Mouse (Mus musculus) liver, adult 2 months (tissue): Measurements from ENCODE around the gene Pou1f1. TPM values are rescaled to one million over a fixed set of nuclear protein-coding genes. Genes with fewer than 3 reads are reported as not detected.
A peak's percentile ranks its signal among the peaks of the same experiment; 100 is the strongest.

ENCODE experiments used
- DNase-seq: peaks from one replicate; pipeline ENCODE4 v3.0.0-alpha.2; 2011; ENCODE audit warnings: low read depth, low spot score; ENCODE audit errors: extremely low read depth
- H3K27ac ChIP-seq: fragments of 200-500 bp; replicated peaks from 2 replicates; pipeline ENCODE4 v1.5.1; 2012; ENCODE audit warnings: low read depth, mild to moderate bottlenecking, control low read depth, inconsistent platforms, low read length; ENCODE audit not compliant: insufficient read depth
- H3K27me3 ChIP-seq: fragments of 200-500 bp; 2 replicates; pipeline ENCODE4 v1.6.1; 2012; ENCODE audit warnings: mild to moderate bottlenecking, moderate library complexity, low read length, inconsistent platforms; ENCODE audit not compliant: control insufficient read depth, insufficient read depth
- H3K36me3 ChIP-seq: fragments of 200-500 bp; 2 replicates; pipeline ENCODE4 v1.6.1; 2012; ENCODE audit warnings: low read length, inconsistent platforms; ENCODE audit not compliant: control insufficient read depth, insufficient read depth
- H3K4me1 ChIP-seq: fragments of 200-500 bp; 2 replicates; pipeline ENCODE4 v1.6.1; 2011; ENCODE audit warnings: low read length; ENCODE audit not compliant: control insufficient read depth, insufficient read depth
- H3K4me3 ChIP-seq: fragments of 200-500 bp; 2 replicates; pipeline ENCODE4 v1.5.1; 2011; ENCODE audit warnings: low read depth, mild to moderate bottlenecking, control low read depth, low read length, moderate library complexity; ENCODE audit not compliant: insufficient read depth
- H3K79me2 ChIP-seq: fragments of 200-500 bp; 2 replicates; pipeline ENCODE4 v1.6.1; 2012; ENCODE audit warnings: inconsistent platforms, mild to moderate bottlenecking, low read length, moderate library complexity; ENCODE audit not compliant: control insufficient read depth, insufficient read depth
- H3K9ac ChIP-seq: fragments of 200-500 bp; 2 replicates; pipeline ENCODE4 v1.6.1; 2012; ENCODE audit warnings: low read depth, mild to moderate bottlenecking, control low read depth, inconsistent platforms, low read length
- CTCF ChIP-seq: fragments of 200-500 bp; IDR thresholded peaks from 2 replicates; pipeline ENCODE4 v1.5.1; 2011; ENCODE audit warnings: low read depth, low read length, control low read depth
- POLR2A ChIP-seq: fragments of 200-500 bp; IDR thresholded peaks from 2 replicates; pipeline ENCODE4 v1.6.1; 2011; ENCODE audit warnings: low read length, control low read depth; ENCODE audit not compliant: insufficient read depth; ENCODE audit errors: extremely low read depth
- WGBS: fragments of 180-500 bp; shearing (Covaris S2); methylation state at CpG from one replicate; pipeline ENCODE4 v1.1.7; 2018; 5-methylcytosine and 5-hydroxymethylcytosine counted together
- polyA plus RNA-seq: library from polyadenylated mRNA; depleted of rRNA; stranded (reverse); fragments of >200 nt; gene quantifications from 2 replicates; pipeline ENCODE4 v1.2.3, GENCODE M21; 2012
- total RNA-seq: library from RNA; depleted of rRNA; stranded (reverse); fragments of >200 nt; gene quantifications from 2 replicates; pipeline ENCODE4 v1.2.3, GENCODE M21; 2014

Gene Pou1f1
- total and polyA plus RNA-seq, 2 experiments = not detected

- DNase-seq = peak; percentile 29
- H3K9ac ChIP-seq = peak overlapping the region; percentile 12; the same call in 1 of the 2 replicates
- peaks cover 25% of the 10 kb centered on the region for H3K79me2 ChIP-seq
- no peak overlapping the region for H3K27ac ChIP-seq
- H3K36me3 ChIP-seq = no peaks in the 10 kb centered on the region
- H3K4me1 ChIP-seq = peaks cover 8% of the 10 kb centered on the region
- peak overlapping the region; percentile 87 for H3K4me3 ChIP-seq
- 5% methylated on average over 8 of the region's 8 CpGs for WGBS
- H3K27me3 ChIP-seq = no peaks in the 10 kb centered on the region
- TF ChIP-seq CTCF = no peak
- no peak for TF ChIP-seq POLR2A
Measured at GRCm38 (mm10) chr16:65560996-65561962, 41.0 kb downstream of the Pou1f1 start.

DNA sequence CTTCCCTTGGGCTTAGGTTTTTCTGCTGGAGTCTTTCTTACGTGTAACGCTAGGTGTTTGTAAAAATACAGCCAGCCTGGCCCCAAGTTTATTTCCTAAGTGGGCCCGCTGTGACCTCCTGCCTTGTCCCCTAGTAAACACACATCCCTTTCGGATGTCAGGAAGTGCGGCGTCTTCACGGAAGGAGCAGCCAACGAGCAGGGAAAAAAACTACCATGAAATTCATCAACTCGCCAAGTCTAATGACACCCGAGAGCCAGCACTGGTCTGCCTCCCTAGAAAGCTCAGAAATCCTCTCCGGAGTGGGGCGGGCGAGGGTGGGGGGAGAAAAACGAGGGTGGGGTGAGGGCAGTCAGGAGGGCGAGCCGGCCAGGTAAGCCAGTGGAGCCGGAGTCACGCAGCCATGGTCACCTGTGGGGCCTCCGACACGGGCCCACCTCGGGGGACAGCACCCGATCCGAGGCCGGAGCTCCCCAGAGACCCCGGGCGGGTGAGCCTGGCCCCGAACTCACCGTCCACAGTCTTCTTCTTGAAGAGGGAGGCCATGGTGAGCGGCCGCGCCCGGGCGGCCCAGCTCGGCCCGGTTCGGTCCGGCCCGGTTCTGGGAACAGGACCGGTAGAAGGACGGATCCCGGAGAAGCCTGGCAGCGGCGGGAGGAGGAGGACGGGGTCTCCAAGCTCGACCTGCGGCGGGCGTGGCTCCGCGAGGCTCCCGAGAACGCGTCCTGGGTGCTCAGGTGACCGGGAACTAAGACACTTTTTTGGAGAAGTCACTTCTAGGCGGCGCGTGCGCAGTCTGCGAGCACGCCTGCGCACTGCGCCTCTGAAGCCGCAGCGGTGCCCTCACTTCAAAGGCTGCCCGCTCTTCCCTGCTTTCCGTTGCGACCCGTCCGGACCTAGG is 41.9 kb downstream of the Pou1f1 start, which contains the start of gene Chmp2b:
Chmp2b (minus strand) TSS at position 764 of the 901 bp plus-strand sequence.
- under 1% methylated on average over 69 of the region's 69 CpGs for WGBS
- peak within 1 kb of the TSS; percentile 87 for H3K4me3 ChIP-seq
- DNase-seq = peak; percentile 80
- peaks cover 8% of the 10 kb centered on the region for H3K4me1 ChIP-seq
- H3K27me3 ChIP-seq = no peaks in the 10 kb centered on the region
- TF ChIP-seq CTCF (no peak), POLR2A (peak; percentile 48; the same call in 1 of the 2 replicates)
- H3K27ac ChIP-seq = peak within 1 kb of the TSS; percentile 40; the same call in 1 of the 2 replicates
- peaks cover 19% of the 10 kb centered on the region for H3K79me2 ChIP-seq
- H3K9ac ChIP-seq = peak within 1 kb of the TSS; percentile 89
- H3K36me3 ChIP-seq = no peaks in the 10 kb centered on the region

DNA sequence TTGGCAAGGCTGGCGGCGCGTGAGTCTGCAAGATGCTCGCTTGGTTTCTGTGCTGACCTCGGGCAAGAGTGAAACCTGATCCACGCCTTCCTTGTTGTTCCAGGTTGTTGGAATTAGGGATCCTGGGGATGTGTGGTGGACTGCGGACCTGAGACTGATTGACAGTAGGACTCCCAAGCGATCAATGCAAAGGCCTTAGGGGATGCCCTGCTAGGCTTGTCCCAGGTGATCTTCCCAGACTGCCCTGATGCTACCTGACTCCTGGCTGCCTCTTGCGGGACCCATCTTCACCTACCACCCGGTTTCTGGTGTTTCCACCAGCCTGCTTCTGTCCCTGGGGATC is 42.5 kb downstream of the Pou1f1 start:
- H3K4me1 ChIP-seq = peaks cover 6% of the 10 kb centered on the region
- 2% methylated on average over 10 of the region's 10 CpGs for WGBS
- no peak overlapping the region for H3K27ac ChIP-seq
- peak overlapping the region; percentile 87 for H3K4me3 ChIP-seq
- H3K27me3 ChIP-seq = no peaks in the 10 kb centered on the region
- H3K9ac ChIP-seq = peak overlapping the region; percentile 67
- DNase-seq = no peak
- TF ChIP-seq CTCF = no peak
- H3K36me3 ChIP-seq = no peaks in the 10 kb centered on the region
- H3K79me2 ChIP-seq = peaks cover 15% of the 10 kb centered on the region; the same call in 1 of the 2 replicates

- no peak for DNase-seq
- WGBS = 89% methylated on average over 8 of the region's 8 CpGs
- H3K27ac ChIP-seq = no peak overlapping the region
- no peak overlapping the region for H3K9ac ChIP-seq
- H3K27me3 ChIP-seq = no peaks in the 10 kb centered on the region
- H3K4me3 ChIP-seq = no peak overlapping the region
- peaks cover 6% of the 10 kb centered on the region for H3K4me1 ChIP-seq
- TF ChIP-seq POLR2A (no peak), CTCF (no peak)
- H3K79me2 ChIP-seq = peaks cover 13% of the 10 kb centered on the region; the same call in 1 of the 2 replicates
- no peaks in the 10 kb centered on the region for H3K36me3 ChIP-seq
Measured at GRCm38 (mm10) chr16:65564306-65564705, 44.0 kb downstream of the Pou1f1 start.

DNA sequence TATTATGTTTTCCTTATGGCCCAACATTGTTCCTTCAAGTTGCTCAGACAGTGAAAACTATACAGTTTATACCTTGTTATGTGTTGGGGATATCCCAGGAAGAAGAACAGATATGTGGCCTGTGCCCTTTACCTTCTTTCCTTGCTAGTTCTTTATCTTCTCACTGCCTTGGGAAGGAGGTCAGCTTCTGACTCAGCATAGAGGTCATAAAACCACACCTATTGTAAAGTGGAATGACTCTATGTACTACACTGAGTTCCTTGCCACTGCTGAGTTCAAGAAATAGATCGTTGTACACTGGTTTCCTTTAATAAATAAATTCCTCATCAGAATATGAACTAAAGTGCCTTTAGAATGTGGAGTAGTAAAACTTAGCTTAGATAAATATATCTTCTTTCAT is 44.6 kb downstream of the Pou1f1 start:
- 90% methylated on average over 1 of the region's 1 CpGs for WGBS
- Histone ChIP-seq H3K4me1 (peaks cover 3% of the 10 kb centered on the region; the same call in 1 of the 2 replicates), H3K36me3 (no peaks in the 10 kb centered on the region), H3K9ac (no peak overlapping the region), H3K27me3 (no peaks in the 10 kb centered on the region), H3K4me3 (no peak overlapping the region), H3K79me2 (peaks cover 13% of the 10 kb centered on the region; the same call in 1 of the 2 replicates), H3K27ac (no peak overlapping the region)
- TF ChIP-seq CTCF (no peak), POLR2A (no peak)
- DNase-seq = no peak
